Mouse (Mus musculus) heart, adult 8-10 months (tissue): Measurements from ENCODE around the gene Zp1. TPM values are rescaled to one million over a fixed set of nuclear protein-coding genes. Genes with fewer than 3 reads are reported as not detected.

ENCODE experiments used
- DNase-seq: peaks from one replicate; pipeline ENCODE4 v3.0.0; 2022; ENCODE audit warnings: low spot score
- total RNA-seq, 4 experiments: library from RNA; stranded (reverse); gene quantifications; 2 replicates each; pipeline ENCODE4 v1.2.4; 2022

Zp1 gene
- total RNA-seq, 4 experiments from 2014 or later: not detected

DNA sequence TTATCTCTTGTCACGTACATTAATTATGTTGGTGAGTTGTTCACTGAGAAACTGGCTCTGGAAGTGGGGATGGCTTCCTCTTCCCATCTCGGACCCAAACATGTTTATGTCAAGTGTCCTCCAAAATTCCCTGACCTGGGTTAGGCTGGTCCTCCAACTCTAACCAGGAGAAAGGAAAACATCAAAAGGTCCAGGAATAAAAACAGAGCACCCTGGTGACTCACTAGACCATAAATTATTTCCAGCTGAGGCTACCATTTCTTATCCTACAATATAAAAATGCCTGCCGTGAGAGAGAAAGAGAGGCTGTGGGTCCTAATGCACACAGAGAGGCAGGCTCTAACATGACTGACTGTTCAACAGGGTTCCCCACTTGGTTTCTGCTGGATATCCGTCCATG lies 3.8 kb upstream of the Zp1 start:
- DNase-seq: no peak

DNA sequence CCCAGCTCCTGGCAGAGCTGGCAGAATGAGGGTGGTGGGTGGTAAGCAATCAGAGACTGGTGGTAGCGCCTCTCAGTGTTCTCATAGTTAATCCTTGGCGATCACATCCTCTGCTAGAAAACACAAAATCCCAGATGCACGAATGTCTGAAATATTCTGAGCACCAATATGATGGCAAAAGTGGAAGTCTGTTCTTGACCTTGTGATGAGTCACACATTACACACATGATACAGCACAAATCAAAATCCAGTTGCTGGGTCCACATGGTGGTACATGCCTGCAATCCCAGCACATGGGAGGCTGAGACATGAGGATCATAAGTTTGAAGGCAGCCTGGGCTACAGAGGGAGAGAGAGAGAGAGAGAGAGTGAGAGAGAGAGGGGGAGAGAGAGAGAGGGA lies 626 bp upstream of the Zp1 start:
- no peak for DNase-seq

DNA sequence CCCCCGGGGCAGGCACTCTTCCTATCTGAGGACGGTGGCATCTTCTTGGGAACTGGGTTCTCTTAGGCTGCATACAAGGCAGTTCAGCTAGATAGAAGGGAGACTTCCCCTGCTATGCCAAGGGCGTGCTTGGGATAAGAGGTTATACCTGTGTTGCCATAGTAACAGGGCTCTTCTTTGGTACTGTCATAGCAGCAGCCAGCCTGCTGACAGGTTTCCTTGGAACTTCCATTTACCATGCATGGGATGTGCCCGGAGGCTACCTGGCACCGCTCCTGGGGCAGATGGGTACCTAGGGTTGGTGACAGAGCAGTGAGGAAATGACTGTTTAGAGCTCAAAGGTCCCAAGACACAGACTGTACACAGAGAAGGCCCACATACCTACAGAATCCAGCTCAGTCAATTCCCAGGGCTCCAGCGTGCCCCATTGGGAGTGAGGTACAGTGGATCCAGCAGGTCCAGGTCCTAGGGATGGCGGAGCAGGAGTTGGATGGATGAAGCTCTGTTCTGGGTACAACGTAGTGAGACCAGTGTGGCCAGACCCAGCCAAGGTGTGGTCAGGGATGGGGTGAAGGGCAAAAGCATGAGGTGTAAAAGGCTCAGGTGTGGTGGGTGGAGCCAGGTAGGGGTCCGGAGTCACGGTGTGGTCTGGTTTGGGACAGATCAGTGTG lies 2.0 kb downstream of the Zp1 start:
- DNase-seq: no peak

DNA sequence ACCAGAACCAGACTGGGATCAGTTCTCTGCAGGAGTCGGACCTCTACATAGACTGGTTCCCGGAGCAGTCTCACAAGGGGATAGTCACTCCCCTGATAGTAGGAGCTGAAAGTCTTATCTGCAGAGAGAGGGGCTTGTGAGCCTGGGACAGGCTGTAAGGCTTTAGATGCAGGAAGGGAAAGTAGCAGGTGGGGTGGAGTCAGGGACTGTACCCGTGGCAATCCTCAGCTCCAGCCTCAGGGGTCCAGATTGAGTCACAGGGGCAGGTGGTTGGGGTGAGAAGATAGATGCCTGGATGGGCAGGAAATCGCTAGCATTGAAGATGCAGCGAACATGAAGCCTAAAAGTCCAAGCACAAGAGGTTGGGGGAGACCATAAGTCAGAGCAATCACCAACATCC lies 3.9 kb downstream of the Zp1 start:
- no peak for DNase-seq

DNA sequence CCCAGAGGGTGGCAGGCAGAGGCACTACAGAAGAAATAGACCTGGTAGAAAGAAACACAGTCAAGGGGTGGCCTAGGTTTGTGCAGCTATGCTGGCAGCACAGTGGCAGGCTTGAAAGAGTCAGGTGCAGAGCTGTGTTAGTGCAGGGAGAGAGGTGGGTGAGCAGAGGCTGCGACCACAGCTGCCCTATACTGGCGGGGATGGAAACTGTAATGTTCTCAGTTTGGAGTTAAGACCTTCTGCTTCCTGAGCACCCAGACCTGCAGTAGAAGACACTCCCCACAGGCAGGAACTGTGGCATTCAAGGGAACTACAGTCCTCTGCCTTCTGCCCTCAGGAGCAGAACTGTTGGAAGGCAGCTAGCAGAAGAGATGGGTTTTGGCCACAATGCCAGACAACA lies 5.6 kb downstream of the Zp1 start:
- DNase-seq: no peak

DNA sequence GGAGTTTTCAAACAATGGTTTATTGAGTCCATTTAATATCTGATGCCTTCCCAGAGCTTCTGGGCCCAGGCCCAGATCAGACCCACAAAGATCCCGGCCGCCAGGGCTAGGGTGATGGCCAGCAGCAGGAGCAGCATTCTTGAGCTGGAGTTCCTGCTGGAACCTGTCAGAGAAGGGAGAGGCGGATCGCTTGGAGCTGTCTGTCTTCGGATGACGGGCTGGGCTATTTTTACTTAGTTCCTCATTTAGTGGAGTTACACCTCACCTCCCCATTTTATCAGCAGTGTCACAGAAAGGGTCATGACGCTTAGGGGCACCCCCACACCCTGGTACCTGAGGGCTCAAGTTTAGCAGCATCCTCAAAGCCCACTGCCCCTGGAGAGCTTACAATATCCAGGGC lies 6.1 kb downstream of the Zp1 start:
- no peak for DNase-seq

DNA sequence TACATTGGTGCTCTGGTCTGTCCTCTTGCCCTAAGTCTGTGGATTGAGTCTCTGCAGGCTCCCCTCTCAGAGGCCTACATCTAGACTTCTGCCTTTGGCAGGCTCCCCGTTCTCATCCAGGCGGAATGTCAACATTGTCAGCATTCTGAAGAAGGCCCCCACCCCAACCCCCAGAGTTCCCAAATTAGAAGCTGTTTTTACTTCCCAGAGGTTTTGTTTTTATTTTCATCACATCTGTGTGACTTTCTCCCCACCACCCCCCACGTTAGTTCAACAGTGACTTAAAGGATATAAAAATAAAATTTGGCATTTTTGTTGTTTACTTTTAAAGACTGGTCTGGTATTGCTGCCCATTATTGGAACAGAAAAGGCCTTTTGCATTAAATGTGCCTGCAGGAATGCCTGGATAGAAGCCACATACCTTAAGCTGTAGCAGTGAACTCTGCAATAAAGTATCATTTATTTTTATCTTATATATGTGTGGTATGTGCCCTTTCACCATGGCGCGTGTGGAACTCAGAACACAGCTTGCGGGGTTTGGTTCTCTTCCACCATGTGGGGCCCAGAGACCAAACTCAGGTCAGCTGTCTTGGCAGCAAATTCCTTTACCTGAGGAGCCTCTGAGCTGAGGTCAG lies 11.2 kb downstream of the Zp1 start:
- DNase-seq: no peak

DNA sequence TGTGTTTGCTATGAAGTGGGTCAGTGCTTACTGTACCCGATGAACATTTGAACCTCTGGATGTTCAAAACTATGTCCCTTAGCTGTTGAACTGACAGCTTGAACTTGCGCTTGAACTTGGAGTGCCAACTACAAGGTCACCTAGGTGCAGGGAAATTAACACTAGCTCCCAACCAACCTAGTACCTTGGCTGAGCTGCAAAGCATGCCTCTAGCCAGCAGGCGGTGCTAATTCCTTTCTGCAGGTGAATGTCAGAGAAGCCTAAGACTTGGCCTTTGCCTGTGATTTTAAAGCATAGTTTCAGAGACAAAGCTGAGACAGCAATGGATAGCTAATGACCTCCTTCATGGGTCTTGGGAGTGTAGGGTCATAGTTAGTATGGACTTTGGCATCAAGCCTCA lies 12.5 kb downstream of the Zp1 start:
- no peak for DNase-seq

DNA sequence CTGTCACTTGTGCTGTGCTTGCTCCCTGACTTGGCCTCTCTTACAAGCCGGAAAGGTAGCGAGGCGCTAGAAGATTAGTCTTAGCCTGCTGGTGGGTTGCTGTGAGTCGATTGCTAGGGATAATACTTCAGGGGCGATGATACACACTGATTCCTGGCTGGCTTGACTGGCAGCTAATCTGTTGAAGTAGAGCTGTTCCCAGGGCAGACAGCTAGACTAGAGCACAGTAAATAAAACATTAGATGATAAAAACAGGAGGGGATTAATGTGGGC lies 14.8 kb downstream of the Zp1 start:
- DNase-seq: no peak

DNA sequence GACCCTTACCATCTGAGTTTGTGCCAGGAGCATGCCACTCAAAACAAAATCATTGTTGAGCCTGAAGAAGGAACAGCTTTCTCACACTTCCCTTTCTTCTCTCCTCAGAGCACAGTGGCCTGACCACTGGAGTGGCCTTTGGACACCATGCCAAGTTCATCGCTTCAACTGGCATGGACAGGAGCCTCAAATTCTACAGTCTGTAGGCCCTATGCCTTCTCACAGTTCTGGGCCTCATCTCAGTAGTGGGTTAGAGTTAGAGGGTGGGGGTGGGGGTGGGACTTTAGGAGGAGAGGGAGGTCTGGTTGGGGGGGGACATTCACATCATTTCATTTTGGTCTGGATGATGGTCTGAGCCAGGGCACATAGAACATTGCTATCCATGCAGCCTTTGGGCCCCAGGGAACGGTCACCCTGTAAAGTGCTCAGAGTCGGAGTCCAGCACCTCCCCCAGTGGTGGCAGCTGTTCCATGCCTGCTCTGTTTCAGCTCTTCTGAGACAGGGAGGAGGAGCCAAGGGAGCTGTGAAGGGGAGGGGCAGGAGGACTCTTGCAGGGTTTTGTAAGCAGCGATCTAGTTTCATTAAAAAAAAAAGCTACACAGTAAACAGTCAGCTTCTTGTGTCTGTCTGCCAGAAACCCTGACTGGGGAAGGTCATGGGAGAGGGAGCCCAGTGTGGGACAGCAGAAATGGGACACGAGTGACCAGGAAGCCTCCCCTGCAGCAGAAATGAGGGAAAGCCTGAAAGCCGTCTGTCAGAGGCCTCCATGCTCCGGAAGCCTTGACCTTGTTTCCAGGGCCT lies 15.3 kb downstream of the Zp1 start:
- DNase-seq: peak; percentile 76

DNA sequence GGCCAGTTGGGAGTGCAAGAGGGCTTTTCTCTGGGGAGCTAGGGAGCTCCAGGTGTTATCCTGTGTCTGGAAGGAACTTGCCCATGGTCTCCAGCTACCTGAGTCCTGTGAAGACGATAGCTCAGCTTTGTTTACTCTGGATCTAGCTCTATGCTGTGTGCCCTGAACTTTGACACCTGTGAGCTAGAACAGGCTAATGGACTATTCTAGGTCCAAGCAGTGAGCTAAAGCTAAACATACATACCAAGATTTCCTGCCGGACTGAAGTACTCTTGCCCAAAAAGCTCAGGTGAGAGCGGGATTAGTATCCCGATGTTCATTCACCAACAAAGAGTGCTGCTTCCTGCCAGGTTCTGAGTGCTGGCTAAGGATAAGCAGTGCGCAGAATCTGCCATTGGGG lies 15.9 kb downstream of the Zp1 start:
- DNase-seq: no peak

DNA sequence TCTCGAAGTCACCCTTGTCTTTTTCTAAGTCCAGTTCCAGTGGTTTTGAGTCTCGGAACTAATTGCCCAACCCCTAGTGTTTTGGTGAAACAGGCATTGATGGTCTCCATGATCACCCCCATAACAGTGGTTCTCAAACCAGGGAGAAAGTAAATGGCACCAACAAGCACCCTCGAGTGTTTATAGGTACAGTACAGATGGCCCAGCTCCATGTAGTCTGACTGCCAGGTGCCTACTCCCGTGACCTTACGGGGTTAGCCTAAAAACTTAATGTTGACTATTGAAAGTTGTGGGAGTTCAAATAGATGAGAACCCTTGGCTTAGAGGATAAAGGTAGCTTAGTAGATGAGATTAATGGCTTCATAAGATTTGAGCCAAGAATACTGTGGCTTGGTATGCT lies 19.4 kb downstream of the Zp1 start:
- DNase-seq: no peak

DNA sequence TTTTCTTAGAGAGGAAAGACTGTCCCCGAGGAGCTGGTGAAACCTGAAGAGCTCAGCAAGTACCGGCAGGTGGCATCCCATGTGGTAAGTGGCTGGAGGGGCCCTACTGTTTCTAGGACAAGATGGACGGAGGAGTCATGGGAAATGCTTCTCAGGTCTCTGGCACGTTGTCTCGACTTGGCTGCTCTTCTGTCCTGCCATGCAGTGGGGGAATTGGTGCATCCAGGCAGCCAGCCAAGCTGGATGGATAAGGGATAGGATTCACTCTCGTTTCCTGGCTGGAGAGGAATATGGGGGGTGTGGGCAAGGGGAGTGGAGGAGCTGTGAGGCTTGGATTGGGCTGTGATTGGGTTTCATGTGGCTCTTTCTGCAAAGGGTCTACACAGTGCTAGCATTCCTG lies 20.1 kb downstream of the Zp1 start:
- peak; percentile 50 for DNase-seq

DNA sequence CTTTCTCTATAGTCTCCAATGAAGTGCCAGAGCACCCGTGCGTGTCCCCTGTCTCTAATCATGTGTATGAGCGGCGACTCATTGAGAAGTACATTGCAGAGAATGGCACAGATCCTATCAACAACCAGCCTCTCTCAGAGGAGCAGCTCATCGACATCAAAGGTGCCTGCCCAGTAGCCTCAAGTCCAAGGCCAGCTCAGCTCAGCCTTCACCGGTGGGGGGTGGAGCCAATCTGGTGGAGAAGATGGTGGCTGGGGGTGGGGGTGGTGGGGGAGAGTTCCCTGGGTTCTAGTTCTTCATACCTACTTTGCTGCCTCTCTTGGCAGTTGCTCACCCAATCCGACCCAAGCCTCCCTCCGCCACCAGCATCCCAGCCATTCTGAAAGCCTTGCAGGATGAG lies 22.9 kb downstream of the Zp1 start:
- no peak for DNase-seq

DNA sequence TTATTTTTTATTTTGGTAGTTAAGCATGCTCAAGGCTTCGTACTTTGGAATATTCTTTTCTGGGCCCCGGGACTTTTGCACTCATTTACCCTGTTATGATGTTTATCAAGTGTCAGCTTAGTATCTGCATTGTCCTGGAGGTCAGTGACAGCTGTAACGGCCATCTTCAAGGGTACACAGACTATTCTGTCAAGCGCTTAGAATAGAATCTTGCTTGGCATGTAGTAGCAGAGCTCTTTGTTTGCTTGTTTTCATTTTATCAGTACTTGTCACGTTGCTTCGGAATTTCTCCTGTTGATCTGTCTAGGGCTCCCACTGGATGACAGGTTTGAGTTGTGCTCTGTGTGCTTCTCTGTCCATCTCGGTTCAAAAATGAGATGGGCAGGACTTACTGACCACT lies 23.6 kb downstream of the Zp1 start:
- no peak for DNase-seq

DNA sequence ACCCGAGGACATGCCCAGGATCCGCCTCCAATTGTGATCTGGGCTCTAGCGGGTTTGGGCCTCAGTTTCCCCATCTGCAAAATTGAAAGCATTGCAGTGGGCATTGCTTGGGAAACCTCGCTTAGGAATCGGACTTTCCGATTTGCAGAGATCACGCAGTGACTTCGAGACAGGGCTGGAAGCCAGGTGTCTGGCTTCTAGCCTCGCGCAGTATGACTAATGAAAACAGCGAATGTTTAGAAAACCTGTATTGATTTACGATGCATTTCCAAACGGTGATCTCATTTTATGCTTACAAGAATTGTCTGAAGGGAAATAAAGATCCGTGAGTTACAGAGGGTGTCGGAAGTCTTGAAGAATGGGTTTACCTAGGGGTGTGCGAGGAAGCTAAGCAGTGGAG lies 24.7 kb downstream of the Zp1 start:
- no peak for DNase-seq

DNA sequence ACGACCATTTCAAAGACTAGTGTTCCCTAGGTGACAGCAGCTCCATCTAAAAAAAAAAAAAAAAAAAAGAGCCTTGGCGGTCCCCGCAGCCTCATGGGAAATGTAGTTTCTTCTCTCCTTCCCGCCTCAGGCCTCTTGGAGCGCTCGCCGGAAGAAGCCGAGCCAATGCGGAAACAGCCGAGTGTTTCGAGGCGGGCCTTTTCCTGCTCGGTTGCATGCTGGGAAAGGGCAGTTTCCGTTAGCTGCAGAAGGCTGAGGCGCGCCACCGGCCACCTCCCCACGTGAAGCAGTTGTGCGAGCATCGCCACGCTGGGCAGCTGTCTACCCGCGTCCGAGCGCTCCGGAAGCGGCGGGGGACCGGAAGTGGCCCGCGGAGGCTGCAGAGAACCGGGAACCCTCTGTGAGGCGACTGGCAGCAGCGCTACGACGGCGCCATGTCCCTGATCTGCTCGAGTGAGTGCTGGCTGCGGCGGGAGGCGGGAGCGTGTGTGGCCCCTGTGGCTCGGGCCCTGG lies 25.4 kb downstream of the Zp1 start, which contains the start of gene Prpf19:
Gene Prpf19, plus strand, starts transcription at position 216 of the 513 bp plus-strand sequence.
- DNase-seq: peak; percentile 97

DNA sequence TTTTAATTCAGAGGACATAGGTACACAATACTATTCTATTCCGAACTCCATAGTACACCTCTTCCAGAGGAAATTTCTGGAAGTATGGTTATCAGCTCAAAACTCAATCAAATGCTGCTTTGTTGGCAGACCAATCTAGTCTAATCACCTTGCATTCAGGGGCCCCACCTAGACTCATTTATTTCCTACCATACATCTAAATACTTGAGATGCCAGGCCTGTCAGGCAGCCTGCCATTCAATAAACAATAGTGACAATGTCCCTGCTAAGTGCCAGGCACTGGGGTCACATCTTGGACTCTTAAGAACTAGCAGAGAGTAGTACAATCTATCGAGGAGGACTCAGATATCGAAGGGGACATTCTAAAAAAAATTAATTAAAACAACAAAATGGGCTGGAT lies 28.2 kb downstream of the Zp1 start:
- DNase-seq: no peak

DNA sequence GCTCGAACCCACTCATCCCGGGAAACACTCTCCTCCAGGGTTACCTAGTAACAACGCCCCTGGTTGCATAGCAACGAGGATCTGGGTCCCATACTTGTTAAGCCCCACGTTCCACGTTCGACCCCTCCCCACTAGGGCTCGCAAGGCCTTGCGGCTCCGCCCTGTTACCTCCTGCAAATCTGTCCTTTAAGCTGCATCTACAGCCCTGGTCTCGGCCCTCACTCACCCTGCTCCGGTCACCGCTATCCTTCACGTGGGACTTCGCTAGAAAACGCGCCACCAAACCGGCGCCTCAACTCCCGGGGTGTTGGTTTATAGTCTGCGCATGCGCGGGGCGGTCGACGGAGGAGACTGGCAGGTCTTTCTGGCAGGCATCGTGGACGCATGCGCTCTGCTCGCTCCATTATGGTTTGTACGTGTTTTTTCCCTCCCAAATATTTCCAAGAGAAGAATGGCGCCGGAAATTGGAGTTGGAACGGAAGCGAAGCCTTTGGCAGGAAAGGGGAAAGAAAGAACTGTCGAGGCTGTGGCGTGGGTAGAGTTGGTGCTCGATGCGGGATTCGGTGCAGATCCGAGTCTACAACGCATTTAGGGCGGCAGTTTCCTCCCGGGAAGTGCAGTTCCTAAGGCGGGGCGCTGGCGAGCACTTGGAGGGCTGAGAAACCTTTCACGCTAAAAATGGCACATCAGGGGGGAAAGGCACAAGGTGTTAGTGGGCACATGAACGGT lies 38.8 kb downstream of the Zp1 start, which contains the start of gene Tmem109:
Gene Tmem109, minus strand, starts transcription at position 576 of the 729 bp plus-strand sequence.
- peak; percentile 93 for DNase-seq

DNA sequence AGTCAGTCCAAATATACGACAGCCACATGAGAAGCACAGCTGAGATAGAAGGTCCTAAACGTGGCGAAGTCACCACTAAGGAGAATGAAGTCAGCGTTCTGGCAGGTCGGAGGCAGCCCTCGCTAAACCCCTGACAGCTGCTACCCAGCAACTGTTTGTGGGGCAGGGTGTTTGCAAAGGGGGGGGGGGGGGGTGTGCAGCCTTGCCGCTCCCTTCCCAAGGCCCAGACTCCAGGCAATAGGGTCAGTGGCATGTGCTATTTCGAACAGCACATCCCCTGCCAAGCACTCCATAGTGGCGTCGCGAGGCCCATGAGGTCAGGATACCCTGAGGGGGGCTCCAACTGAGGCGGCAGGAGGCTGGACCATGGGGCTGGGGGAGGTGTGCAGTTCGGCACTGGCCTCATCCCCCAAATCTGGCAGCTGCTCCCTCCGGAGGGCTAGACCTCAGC lies 39.4 kb downstream of the Zp1 start:
- no peak for DNase-seq

DNA sequence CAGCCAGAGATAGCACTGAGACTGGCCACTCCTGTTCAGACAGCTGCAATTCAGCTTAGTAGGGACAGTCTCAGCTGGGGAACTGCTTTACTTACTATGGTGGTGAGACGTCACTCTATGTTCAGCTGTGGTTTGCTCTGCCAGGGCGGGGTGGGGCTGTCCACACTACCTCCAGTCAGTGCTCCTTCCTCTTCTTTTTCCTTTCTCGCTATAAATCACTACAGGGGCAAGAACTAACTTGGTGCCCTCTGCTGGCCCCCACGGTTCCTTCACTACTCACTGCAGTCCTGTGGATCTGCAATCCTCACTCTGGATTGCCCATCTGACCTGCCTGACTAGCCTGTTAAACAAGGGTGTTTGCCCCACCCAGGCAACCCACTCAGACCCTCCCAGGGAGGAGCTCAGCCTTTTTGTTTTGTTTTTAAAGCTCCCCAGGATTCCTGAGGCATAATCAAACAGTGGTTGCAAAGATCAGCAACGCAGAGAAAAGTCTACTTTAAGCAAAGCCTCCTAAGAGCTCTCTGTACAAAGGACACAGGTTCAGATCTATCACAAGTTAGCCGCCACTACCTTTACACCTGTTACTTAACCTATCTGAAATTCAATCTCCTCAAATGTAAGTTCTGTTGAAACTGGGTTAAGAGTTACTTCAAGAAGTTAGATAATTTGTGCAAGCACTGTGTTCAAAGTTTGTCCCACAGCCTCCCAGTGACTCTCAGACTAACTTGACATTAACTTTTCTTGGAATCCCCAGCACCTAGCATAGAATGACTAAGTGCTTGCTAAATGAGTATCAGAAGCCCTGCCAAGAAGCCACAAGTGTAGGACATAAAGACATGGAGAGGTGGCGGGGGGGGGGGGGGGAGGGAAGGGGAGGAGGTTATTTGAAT lies 40.1 kb downstream of the Zp1 start:
- DNase-seq: peak; percentile 52
